In the genomic region with DNA sequence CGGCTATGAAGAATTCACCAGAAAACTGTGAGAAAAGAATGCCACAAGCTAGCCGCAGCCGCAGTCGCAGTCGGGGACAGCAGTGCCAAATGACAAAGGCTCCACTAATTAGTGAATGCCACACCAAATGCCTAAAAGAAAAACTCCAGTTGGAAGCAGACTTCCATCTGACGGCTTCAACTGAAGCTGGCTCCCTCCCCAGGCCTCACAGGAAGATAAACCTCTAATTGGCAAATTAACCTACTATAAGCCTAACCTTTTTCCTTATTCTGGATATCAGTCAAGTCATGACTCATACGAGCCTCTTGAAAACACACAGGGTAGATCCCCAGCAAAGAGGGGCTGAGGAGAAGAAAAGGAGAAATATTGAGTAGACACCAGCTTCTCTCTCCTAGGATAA, we compare ENCODE assay signal across 8 mouse cellular contexts. TPM values are rescaled to one million over a fixed set of nuclear protein-coding genes. Genes with fewer than 3 reads are reported as not detected.
DNase-seq lines count a peak whose midpoint lies in the region; ATAC-seq and TF ChIP-seq lines count a peak whose summit lies in the region.
"Had no signal": no experiment of that assay in that cellular context is flagged by ENCODE, and none has a peak within 500 bp of the region (broad histone marks: within the 10 kb centered on the region; RNA-seq: fewer than 3 reads in every experiment).

No protein-coding gene starts in this region.

- peak overlapping the region; percentile 67; the same call in 1 of the 2 replicates for H3K27ac ChIP-seq in forebrain, embryonic 12.5 days

- no peak overlapping the region for H3K4me2 ChIP-seq in forebrain, embryonic 12.5 days

- H3K36me3 ChIP-seq in forebrain, embryonic 12.5 days (replicated peaks), result no peaks in the 10 kb centered on the region

- no peaks in the 10 kb centered on the region for H3K9me3 ChIP-seq in forebrain, embryonic 12.5 days
- H3K9me3 ChIP-seq: megakaryocyte, embryonic 14.5 days had no signal

- H3K27me3 ChIP-seq in forebrain, embryonic 12.5 days, result no peaks in the 10 kb centered on the region
- H3K27me3 ChIP-seq: megakaryocyte, embryonic 14.5 days had no signal

- TF ChIP-seq POLR2A in brain, embryonic 14.5 days (IDR thresholded peaks at IDR 0.05; ENCODE audit: borderline replicate concordance, extremely low read depth, insufficient read depth, insufficient read length, poor library complexity, severe bottlenecking), result no peak

- H3K4me3 ChIP-seq in forebrain, embryonic 12.5 days (replicated peaks), result no peak overlapping the region
- H3K4me3 ChIP-seq: megakaryocyte, embryonic 14.5 days had no signal

- intact Hi-C loops in left cerebral cortex, postnatal 25 days (cut with DNase I), result no loop called here

- no peak for TF ChIP-seq CTCF in brain, embryonic 14.5 days (IDR thresholded peaks at IDR 0.05; ENCODE audit: borderline replicate concordance, extremely low read depth, insufficient read depth, insufficient read length)

- no peak overlapping the region for H3K9ac ChIP-seq in forebrain, embryonic 12.5 days

- peaks cover 9% of the 10 kb centered on the region; the same call in 1 of the 2 replicates for H3K4me1 ChIP-seq in forebrain, embryonic 12.5 days
- H3K4me1 ChIP-seq: megakaryocyte, embryonic 14.5 days had no signal

- peak; percentile 5 to 14 for DNase-seq in left cerebral cortex, postnatal 25 days (ENCODE audit: low spot score in 2 of 2)
- DNase-seq in left cerebral cortex, adult 18-20 months (ENCODE audit: low spot score in 2 of 2), result no peak
- peak; percentile 95 for DNase-seq in brain, embryonic 14.5 days (ENCODE audit: low read depth)
- peak; percentile 38 to 50 for DNase-seq in layer of hippocampus, postnatal 10 days (ENCODE audit: low spot score in 2 of 2)
- DNase-seq in neural tube, embryonic 10.5 days (ENCODE audit: extremely low spot score, low spot score), result no peak
- no peak for DNase-seq in adrenal gland, adult 18-20 months (ENCODE audit: low spot score in 2 of 2)

- 13% methylated on average over 7 of the region's 7 CpGs for WGBS in forebrain, embryonic 12.5 days

- peak; percentile 71; the same call in 1 of the 2 replicates for ATAC-seq in forebrain, embryonic 12.5 days (ENCODE audit: low FRiP score)

RNA-seq across cellular contexts. Expression of a gene that starts 44.9 kb away (rescaled TPM):
- 10 to 100 TPM; 19.2 to 21.0 TPM for total RNA-seq in left cerebral cortex, postnatal 25 days (2021)
- 10 to 100 TPM; 14.1 to 19.4 TPM for total RNA-seq in left cerebral cortex, adult 18-20 months (2021)
- 11.9 and 12.6 TPM in 2 replicates for polyA plus RNA-seq in brain, embryonic 14.5 days (2012; rRNA removed)
- 45.9 and 50.2 TPM in 2 replicates for polyA plus RNA-seq in forebrain, embryonic 12.5 days (2016; fragmentation: Nextera tagmentation; extraction: Ambion mirVana)
- 1 to 10 TPM; 8.0 to 9.9 TPM for total RNA-seq in layer of hippocampus, postnatal 10 days (2021)
- total RNA-seq in adrenal gland, adult 18-20 months (2021), result 10 to 100 TPM; 19.1 to 22.8 TPM

Comparison
In these comparisons a context has a peak if more than half of its experiments do, and no peak if none do; other contexts are left out.
1. DNase-seq: peak in left cerebral cortex, postnatal 25 days (2 of 2), brain, embryonic 14.5 days (single experiment) and layer of hippocampus, postnatal 10 days (2 of 2); none in left cerebral cortex, adult 18-20 months (0 of 2), neural tube, embryonic 10.5 days (single experiment) and adrenal gland, adult 18-20 months (0 of 2).